Mouse (Mus musculus): Measurements from ENCODE around the gene Unkl.

- TF ChIP-seq POLR2A (IDR thresholded peaks at IDR 0.05; ENCODE audit: borderline replicate concordance, extremely low read depth, insufficient read depth, insufficient read length, poor library complexity, severe bottlenecking) (no peak), CTCF (IDR thresholded peaks at IDR 0.05; ENCODE audit: borderline replicate concordance, extremely low read depth, insufficient read depth, insufficient read length) (no peak)
Measured at GRCm38 (mm10) chr17:25257804-25258261, 69.6 kb downstream of the Unkl start.

Data from brain, embryonic 14.5 days (tissue).